Mouse (Mus musculus): ENCODE data around the gene Slc35b2.

- TF ChIP-seq CTCF (IDR thresholded peaks at IDR 0.05; ENCODE audit: low read depth, low read length) (no peak), POLR2A (IDR thresholded peaks at IDR 0.05; ENCODE audit: insufficient read depth, low read length) (no peak)
Observed at GRCm38 (mm10) chr17:45580958-45581477, 17.3 kb downstream of the Slc35b2 start.

Data from ES-Bruce4 (cell line).